Mouse (Mus musculus) liver, adult 2 months (tissue): ENCODE results near the gene Gm20388. TPM values are rescaled to one million over a fixed set of nuclear protein-coding genes. Genes with fewer than 3 reads are reported as not detected.

Experiments
- DNase-seq: peaks from one replicate; pipeline ENCODE4 v3.0.0-alpha.2; 2011; ENCODE audit warnings: low read depth, low spot score; ENCODE audit errors: extremely low read depth
- H3K27ac ChIP-seq: fragments of 200-500 bp; replicated peaks from 2 replicates; pipeline ENCODE4 v1.5.1; 2012; ENCODE audit warnings: low read depth, mild to moderate bottlenecking, control low read depth, inconsistent platforms, low read length; ENCODE audit not compliant: insufficient read depth
- H3K27me3 ChIP-seq: fragments of 200-500 bp; 2 replicates; pipeline ENCODE4 v1.6.1; 2012; ENCODE audit warnings: mild to moderate bottlenecking, moderate library complexity, low read length, inconsistent platforms; ENCODE audit not compliant: control insufficient read depth, insufficient read depth
- H3K36me3 ChIP-seq: fragments of 200-500 bp; 2 replicates; pipeline ENCODE4 v1.6.1; 2012; ENCODE audit warnings: low read length, inconsistent platforms; ENCODE audit not compliant: control insufficient read depth, insufficient read depth
- H3K4me1 ChIP-seq: fragments of 200-500 bp; 2 replicates; pipeline ENCODE4 v1.6.1; 2011; ENCODE audit warnings: low read length; ENCODE audit not compliant: control insufficient read depth, insufficient read depth
- H3K4me3 ChIP-seq: fragments of 200-500 bp; 2 replicates; pipeline ENCODE4 v1.5.1; 2011; ENCODE audit warnings: low read depth, mild to moderate bottlenecking, control low read depth, low read length, moderate library complexity; ENCODE audit not compliant: insufficient read depth
- H3K79me2 ChIP-seq: fragments of 200-500 bp; 2 replicates; pipeline ENCODE4 v1.6.1; 2012; ENCODE audit warnings: inconsistent platforms, mild to moderate bottlenecking, low read length, moderate library complexity; ENCODE audit not compliant: control insufficient read depth, insufficient read depth
- H3K9ac ChIP-seq: fragments of 200-500 bp; 2 replicates; pipeline ENCODE4 v1.6.1; 2012; ENCODE audit warnings: low read depth, mild to moderate bottlenecking, control low read depth, inconsistent platforms, low read length
- CTCF ChIP-seq: fragments of 200-500 bp; IDR thresholded peaks from 2 replicates; pipeline ENCODE4 v1.5.1; 2011; ENCODE audit warnings: low read depth, low read length, control low read depth
- POLR2A ChIP-seq: fragments of 200-500 bp; IDR thresholded peaks from 2 replicates; pipeline ENCODE4 v1.6.1; 2011; ENCODE audit warnings: low read length, control low read depth; ENCODE audit not compliant: insufficient read depth; ENCODE audit errors: extremely low read depth
- WGBS: fragments of 180-500 bp; shearing (Covaris S2); methylation state at CpG from one replicate; pipeline ENCODE4 v1.1.7; 2018; 5-methylcytosine and 5-hydroxymethylcytosine counted together
- polyA plus RNA-seq: library from polyadenylated mRNA; depleted of rRNA; stranded (reverse); fragments of >200 nt; gene quantifications from 2 replicates; pipeline ENCODE4 v1.2.3, GENCODE M21; 2012
- total RNA-seq: library from RNA; depleted of rRNA; stranded (reverse); fragments of >200 nt; gene quantifications from 2 replicates; pipeline ENCODE4 v1.2.3, GENCODE M21; 2014

The Gm20388 gene
- total and polyA plus RNA-seq, 2 experiments = 6.4 to 19.9 TPM

GRCm38 (mm10) chr8:120750616-120751015 lies 840.0 kb downstream of the Gm20388 start:
- H3K27ac ChIP-seq = no peak overlapping the region
- 70% methylated on average over 9 of the region's 9 CpGs for WGBS
- no peaks in the 10 kb centered on the region; the same call in 1 of the 2 replicates for H3K36me3 ChIP-seq
- no peak overlapping the region for H3K4me3 ChIP-seq
- H3K4me1 ChIP-seq = peaks cover 8% of the 10 kb centered on the region; the same call in 1 of the 2 replicates
- TF ChIP-seq CTCF = no peak
- TF ChIP-seq POLR2A = no peak
- H3K9ac ChIP-seq = no peak overlapping the region
- no peaks in the 10 kb centered on the region for H3K27me3 ChIP-seq
- DNase-seq = no peak
- no peaks in the 10 kb centered on the region for H3K79me2 ChIP-seq

- no peaks in the 10 kb centered on the region for H3K27me3 ChIP-seq
- H3K36me3 ChIP-seq = no peaks in the 10 kb centered on the region; the same call in 1 of the 2 replicates
- H3K4me1 ChIP-seq = peaks cover 8% of the 10 kb centered on the region; the same call in 1 of the 2 replicates
- TF ChIP-seq CTCF (no peak), POLR2A (no peak)
- H3K4me3 ChIP-seq = no peak overlapping the region
- H3K79me2 ChIP-seq = no peaks in the 10 kb centered on the region
- WGBS = 71% methylated on average over 21 of the region's 21 CpGs
- H3K27ac ChIP-seq = peak overlapping the region; percentile 24
- no peak for DNase-seq
- no peak overlapping the region for H3K9ac ChIP-seq
These were observed 840.8 kb downstream of the Gm20388 start for GRCm38 (mm10) chr8:120751226-120752081.

GRCm38 (mm10) chr8:120752082-120752452 lies 841.4 kb downstream of the Gm20388 start:
- Histone ChIP-seq H3K27me3 (no peaks in the 10 kb centered on the region), H3K36me3 (no peaks in the 10 kb centered on the region; the same call in 1 of the 2 replicates), H3K27ac (peak overlapping the region; percentile 24), H3K4me3 (no peak overlapping the region), H3K4me1 (peaks cover 8% of the 10 kb centered on the region; the same call in 1 of the 2 replicates), H3K9ac (no peak overlapping the region), H3K79me2 (no peaks in the 10 kb centered on the region)
- peak; percentile 41 for DNase-seq
- no peak for TF ChIP-seq POLR2A
- no peak for TF ChIP-seq CTCF
- WGBS = 9% methylated on average over 12 of the region's 12 CpGs

- H3K9ac ChIP-seq = no peak overlapping the region
- H3K27me3 ChIP-seq = no peaks in the 10 kb centered on the region
- no peak overlapping the region for H3K4me3 ChIP-seq
- H3K79me2 ChIP-seq = no peaks in the 10 kb centered on the region
- no peaks in the 10 kb centered on the region; the same call in 1 of the 2 replicates for H3K36me3 ChIP-seq
- no peak overlapping the region for H3K27ac ChIP-seq
- WGBS = 97% methylated on average over 22 of the region's 22 CpGs
- no peak for DNase-seq
- TF ChIP-seq POLR2A (no peak), CTCF (no peak)
- peaks cover 8% of the 10 kb centered on the region; the same call in 1 of the 2 replicates for H3K4me1 ChIP-seq
These were observed 842.8 kb downstream of the Gm20388 start for GRCm38 (mm10) chr8:120753476-120753875.

GRCm38 (mm10) chr8:120755306-120756297 lies 845.0 kb downstream of the Gm20388 start:
- DNase-seq = no peak
- Histone ChIP-seq H3K4me3 (no peak overlapping the region), H3K9ac (no peak overlapping the region), H3K36me3 (no peaks in the 10 kb centered on the region; the same call in 1 of the 2 replicates), H3K27me3 (no peaks in the 10 kb centered on the region), H3K4me1 (peaks cover 8% of the 10 kb centered on the region; the same call in 1 of the 2 replicates), H3K27ac (no peak overlapping the region), H3K79me2 (no peaks in the 10 kb centered on the region)
- TF ChIP-seq POLR2A = no peak
- TF ChIP-seq CTCF = no peak
- WGBS = 90% methylated on average over 19 of the region's 19 CpGs
